Mouse (Mus musculus) megakaryocyte, embryonic 14.5 days (primary cell): ENCODE measurements at regions not wholly inside any gene's neighbourhood (a gene's known extent, or its start where the extent isn't known, plus 50 kb on each side); places are given as distances from the start of the nearest gene placed in this dataset.

Experiments used
- FLI1 ChIP-seq: IDR thresholded peaks from 2 replicates; pipeline ENCODE4 v1.6.1; 2012; ENCODE audit warnings: low read length, inconsistent platforms, mixed read lengths
- GATA1 ChIP-seq: IDR thresholded peaks from 3 replicates; pipeline ENCODE4 v1.6.1; 2012; ENCODE audit warnings: mixed read lengths, low read length, inconsistent platforms, borderline replicate concordance

GRCm38 (mm10) chr16:93213618-93214017 is 387.7 kb upstream of the Runx1 start:
- TF ChIP-seq GATA1 (no peak), FLI1 (no peak)
